Mouse (Mus musculus): ENCODE data around the gene Map3k5. TPM values are rescaled to one million over a fixed set of nuclear protein-coding genes. Genes with fewer than 3 reads are reported as not detected.

Gene Map3k5
- polyA plus RNA-seq, 1 experiment = 12.1 TPM

GRCm38 (mm10) chr10:20044051-20044450 lies 109.8 kb downstream of the Map3k5 start:
- TF ChIP-seq POLR2A (IDR thresholded peaks at IDR 0.05; ENCODE audit: borderline replicate concordance, insufficient read depth, low read length) = no peak
- TF ChIP-seq CTCF (IDR thresholded peaks at IDR 0.05; ENCODE audit: borderline replicate concordance, insufficient read depth, low read depth, low read length) = no peak
- H3K27ac ChIP-seq (ENCODE audit: insufficient read depth, low read length) = no peak overlapping the region
- WGBS = 95% methylated on average over 2 of the region's 2 CpGs

GRCm38 (mm10) chr10:20045733-20046495 lies 111.6 kb downstream of the Map3k5 start:
- TF ChIP-seq POLR2A (IDR thresholded peaks at IDR 0.05; ENCODE audit: borderline replicate concordance, insufficient read depth, low read length) = no peak
- no peak for TF ChIP-seq CTCF (IDR thresholded peaks at IDR 0.05; ENCODE audit: borderline replicate concordance, insufficient read depth, low read depth, low read length)
- Histone ChIP-seq H3K4me1 (ENCODE audit: control insufficient read depth, insufficient read depth, low read length) (peaks cover 5% of the 10 kb centered on the region; the same call in 1 of the 2 replicates), H3K27me3 (ENCODE audit: control insufficient read depth, insufficient read depth, low read length) (no peaks in the 10 kb centered on the region), H3K4me3 (replicated peaks; ENCODE audit: insufficient read depth, low read depth, low read length) (no peak overlapping the region), H3K27ac (ENCODE audit: insufficient read depth, low read length) (no peak overlapping the region)
- DNase-seq = no peak
- WGBS = 44% methylated on average over 4 of the region's 4 CpGs

More at GRCm38 (mm10) chr10:20044051-20044450, 109.8 kb downstream of the Map3k5 start:
- no peak for DNase-seq
- Histone ChIP-seq H3K27me3 (ENCODE audit: control insufficient read depth, insufficient read depth, low read length) (no peaks in the 10 kb centered on the region), H3K4me1 (ENCODE audit: control insufficient read depth, insufficient read depth, low read length) (peaks cover 10% of the 10 kb centered on the region), H3K4me3 (replicated peaks; ENCODE audit: insufficient read depth, low read depth, low read length) (no peak overlapping the region)

- H3K27ac ChIP-seq (ENCODE audit: insufficient read depth, low read length) = no peak overlapping the region
- H3K4me1 ChIP-seq (ENCODE audit: control insufficient read depth, insufficient read depth, low read length) = peaks cover 5% of the 10 kb centered on the region; the same call in 1 of the 2 replicates
- WGBS = 67% methylated on average over 14 of the region's 14 CpGs
- no peaks in the 10 kb centered on the region for H3K27me3 ChIP-seq (ENCODE audit: control insufficient read depth, insufficient read depth, low read length)
- DNase-seq = no peak
- H3K4me3 ChIP-seq (replicated peaks; ENCODE audit: insufficient read depth, low read depth, low read length) = no peak overlapping the region
- no peak for TF ChIP-seq POLR2A (IDR thresholded peaks at IDR 0.05; ENCODE audit: borderline replicate concordance, insufficient read depth, low read length)
- no peak for TF ChIP-seq CTCF (IDR thresholded peaks at IDR 0.05; ENCODE audit: borderline replicate concordance, insufficient read depth, low read depth, low read length)
These were observed 122.8 kb downstream of the Map3k5 start for GRCm38 (mm10) chr10:20056859-20057644.

GRCm38 (mm10) chr10:20058031-20058430 lies 123.8 kb downstream of the Map3k5 start:
- 50% methylated on average over 10 of the region's 10 CpGs for WGBS
- Histone ChIP-seq H3K27ac (ENCODE audit: insufficient read depth, low read length) (no peak overlapping the region), H3K27me3 (ENCODE audit: control insufficient read depth, insufficient read depth, low read length) (no peaks in the 10 kb centered on the region), H3K4me1 (ENCODE audit: control insufficient read depth, insufficient read depth, low read length) (peaks cover 5% of the 10 kb centered on the region; the same call in 1 of the 2 replicates), H3K4me3 (replicated peaks; ENCODE audit: insufficient read depth, low read depth, low read length) (no peak overlapping the region)
- DNase-seq = no peak
- TF ChIP-seq CTCF (IDR thresholded peaks at IDR 0.05; ENCODE audit: borderline replicate concordance, insufficient read depth, low read depth, low read length) (no peak), POLR2A (IDR thresholded peaks at IDR 0.05; ENCODE audit: borderline replicate concordance, insufficient read depth, low read length) (no peak)

- no peak for DNase-seq
- Histone ChIP-seq H3K27ac (ENCODE audit: insufficient read depth, low read length) (no peak overlapping the region), H3K27me3 (ENCODE audit: control insufficient read depth, insufficient read depth, low read length) (no peaks in the 10 kb centered on the region), H3K4me3 (replicated peaks; ENCODE audit: insufficient read depth, low read depth, low read length) (no peak overlapping the region), H3K4me1 (ENCODE audit: control insufficient read depth, insufficient read depth, low read length) (peaks cover 5% of the 10 kb centered on the region; the same call in 1 of the 2 replicates)
- WGBS = 76% methylated on average over 10 of the region's 10 CpGs
- TF ChIP-seq CTCF (IDR thresholded peaks at IDR 0.05; ENCODE audit: borderline replicate concordance, insufficient read depth, low read depth, low read length) (no peak), POLR2A (IDR thresholded peaks at IDR 0.05; ENCODE audit: borderline replicate concordance, insufficient read depth, low read length) (no peak)
These were observed 124.6 kb downstream of the Map3k5 start for GRCm38 (mm10) chr10:20058841-20059240.

GRCm38 (mm10) chr10:20060320-20060970 lies 126.2 kb downstream of the Map3k5 start:
- Histone ChIP-seq H3K4me1 (ENCODE audit: control insufficient read depth, insufficient read depth, low read length) (peaks cover 5% of the 10 kb centered on the region; the same call in 1 of the 2 replicates), H3K27ac (ENCODE audit: insufficient read depth, low read length) (no peak overlapping the region), H3K4me3 (replicated peaks; ENCODE audit: insufficient read depth, low read depth, low read length) (no peak overlapping the region), H3K27me3 (ENCODE audit: control insufficient read depth, insufficient read depth, low read length) (no peaks in the 10 kb centered on the region)
- WGBS = 36% methylated on average over 15 of the region's 15 CpGs
- TF ChIP-seq POLR2A (IDR thresholded peaks at IDR 0.05; ENCODE audit: borderline replicate concordance, insufficient read depth, low read length) (no peak), CTCF (IDR thresholded peaks at IDR 0.05; ENCODE audit: borderline replicate concordance, insufficient read depth, low read depth, low read length) (no peak)
- peak in 1 of 2 experiments; percentile 26 for DNase-seq

GRCm38 (mm10) chr10:20064556-20065207 lies 130.4 kb downstream of the Map3k5 start:
- H3K27ac ChIP-seq (ENCODE audit: insufficient read depth, low read length) = no peak overlapping the region
- no peak for TF ChIP-seq POLR2A (IDR thresholded peaks at IDR 0.05; ENCODE audit: borderline replicate concordance, insufficient read depth, low read length)
- no peak for TF ChIP-seq CTCF (IDR thresholded peaks at IDR 0.05; ENCODE audit: borderline replicate concordance, insufficient read depth, low read depth, low read length)
- 58% methylated on average over 9 of the region's 9 CpGs for WGBS
- H3K4me3 ChIP-seq (replicated peaks; ENCODE audit: insufficient read depth, low read depth, low read length) = no peak overlapping the region
- DNase-seq = no peak
- H3K4me1 ChIP-seq (ENCODE audit: control insufficient read depth, insufficient read depth, low read length) = peaks cover 5% of the 10 kb centered on the region; the same call in 1 of the 2 replicates
- H3K27me3 ChIP-seq (ENCODE audit: control insufficient read depth, insufficient read depth, low read length) = no peaks in the 10 kb centered on the region

Data from cerebellum, adult 2 months (tissue).